In genomic region chr11:120188102-120188480, GRCm38 (mm10) we compare ENCODE assay signal across 8 mouse cellular contexts. TPM values are rescaled to one million over a fixed set of nuclear protein-coding genes. Genes with fewer than 3 reads are reported as not detected.
DNase-seq lines count a peak whose midpoint lies in the region; ATAC-seq and TF ChIP-seq lines count a peak whose summit lies in the region.

No protein-coding gene starts in this region.

- H3K9ac ChIP-seq in limb, embryonic 14.5 days (ENCODE audit: low read depth, low read length, severe bottlenecking) = peak overlapping the region; percentile 95
- H3K9ac ChIP-seq in neural tube, embryonic 11.5 days (ENCODE audit: low read length) = peak overlapping the region; percentile 99

- TF ChIP-seq POLR2A in limb, embryonic 14.5 days (IDR thresholded peaks at IDR 0.05; ENCODE audit: borderline replicate concordance, extremely low read depth, insufficient read depth, insufficient read length) = no peak

- under 1% methylated on average over 24 of the region's 24 CpGs for WGBS in limb, embryonic 14.5 days
- under 1% methylated on average over 24 of the region's 24 CpGs for WGBS in neural tube, embryonic 11.5 days

- H3K27me3 ChIP-seq in limb, embryonic 14.5 days (ENCODE audit: control insufficient read depth, insufficient read depth, low read length) = no peaks in the 10 kb centered on the region
- H3K27me3 ChIP-seq in neural tube, embryonic 11.5 days (ENCODE audit: control insufficient read depth, insufficient read depth, low read length) = no peaks in the 10 kb centered on the region

- peak overlapping the region; percentile 66 for H3K4me3 ChIP-seq in limb, embryonic 14.5 days (replicated peaks; ENCODE audit: low read length)
- H3K4me3 ChIP-seq in neural tube, embryonic 11.5 days (ENCODE audit: low read depth, low read length) = peak overlapping the region; percentile 82

- peaks cover 41% of the 10 kb centered on the region for H3K4me1 ChIP-seq in limb, embryonic 14.5 days (ENCODE audit: control insufficient read depth, insufficient read depth, low read length)
- H3K4me1 ChIP-seq in neural tube, embryonic 11.5 days (ENCODE audit: control insufficient read depth, insufficient read depth, low read length) = peaks cover 31% of the 10 kb centered on the region

- peak overlapping the region; percentile 95 for H3K4me2 ChIP-seq in limb, embryonic 14.5 days (replicated peaks; ENCODE audit: low read depth, low read length, severe bottlenecking)
- peak overlapping the region; percentile 99 for H3K4me2 ChIP-seq in neural tube, embryonic 11.5 days (ENCODE audit: low read depth)

- H3K36me3 ChIP-seq in limb, embryonic 14.5 days (ENCODE audit: control insufficient read depth, insufficient read depth, low read length) = peaks cover 23% of the 10 kb centered on the region
- no peaks in the 10 kb centered on the region for H3K36me3 ChIP-seq in neural tube, embryonic 11.5 days (ENCODE audit: control insufficient read depth, insufficient read depth, low read length)

- peak overlapping the region; percentile 95 for H3K27ac ChIP-seq in limb, embryonic 14.5 days (replicated peaks; ENCODE audit: low read depth, low read length)
- peak overlapping the region; percentile 99 for H3K27ac ChIP-seq in neural tube, embryonic 11.5 days (ENCODE audit: low read depth, low read length)

- DNase-seq in cerebellum, adult 11-12 months = peak; percentile 36
- peak; percentile 15 for DNase-seq in thymus, postnatal 0 days (ENCODE audit: low spot score)
- DNase-seq in thymus, postnatal 10 days (ENCODE audit: low spot score in 2 of 2) = no peak
- DNase-seq in heart, postnatal 4 days = peak; percentile 55
- no peak for DNase-seq in limb, embryonic 14.5 days (ENCODE audit: low spot score)
- peak; percentile 59 for DNase-seq in neural tube, embryonic 11.5 days (ENCODE audit: low spot score)

- ATAC-seq in cerebellum, adult (ENCODE audit: insufficient number of reproducible peaks, low FRiP score, low TSS enrichment) = no peak
- no peak for ATAC-seq in limb, embryonic 14.5 days (ENCODE audit: low FRiP score, low read depth)
- ATAC-seq in neural tube, embryonic 11.5 days (ENCODE audit: insufficient read depth, low FRiP score, low TSS enrichment) = no peak
- no peak for ATAC-seq in megakaryocyte progenitor cell, adult 5-6 weeks (replicated peaks; ENCODE audit: poor library complexity)

- H3K9me3 ChIP-seq in limb, embryonic 14.5 days (ENCODE audit: control insufficient read depth, low read length) = no peaks in the 10 kb centered on the region
- no peaks in the 10 kb centered on the region for H3K9me3 ChIP-seq in neural tube, embryonic 11.5 days (ENCODE audit: control insufficient read depth, low read length)

RNA-seq across cellular contexts. Expression of gene Slc38a10, which starts 36.9 kb away (rescaled TPM):
- polyA plus RNA-seq in thymus, postnatal 0 days (2015; fragmentation: Nextera tagmentation; extraction: Ambion mirVana) = 58.9 and 60.9 TPM in 2 replicates
- total RNA-seq in heart, postnatal 4 days (2021) = 100 to 1,000 TPM; 115 to 116 TPM
- 92.3 and 134 TPM in 2 replicates for polyA plus RNA-seq in limb, embryonic 14.5 days (2012; rRNA removed)
- polyA plus RNA-seq in limb, embryonic 14.5 days (2014; fragmentation: Nextera tagmentation; extraction: Ambion mirVana) = 71.9 and 76.1 TPM in 2 replicates
- 74.2 and 79.1 TPM in 2 replicates for polyA plus RNA-seq in neural tube, embryonic 11.5 days (2014; fragmentation: Nextera tagmentation; extraction: Ambion mirVana)
- total RNA-seq in megakaryocyte progenitor cell, adult 5-6 weeks (2015) = 31.6 and 33.3 TPM in 2 replicates
- 40.2 and 41.2 TPM in 2 replicates for total RNA-seq in megakaryocyte progenitor cell, adult 5-6 weeks (2017)

RNA-seq across cellular contexts. Expression of gene Bahcc1, which starts 44.7 kb away (rescaled TPM):
- polyA plus RNA-seq in thymus, postnatal 0 days (2015; fragmentation: Nextera tagmentation; extraction: Ambion mirVana) = 3.3 and 4.6 TPM in 2 replicates
- 10 to 100 TPM; 14.1 to 16.5 TPM for total RNA-seq in heart, postnatal 4 days (2021)
- 22.9 and 28.3 TPM in 2 replicates for polyA plus RNA-seq in limb, embryonic 14.5 days (2012; rRNA removed)
- polyA plus RNA-seq in limb, embryonic 14.5 days (2014; fragmentation: Nextera tagmentation; extraction: Ambion mirVana) = 14.0 and 14.9 TPM in 2 replicates
- polyA plus RNA-seq in neural tube, embryonic 11.5 days (2014; fragmentation: Nextera tagmentation; extraction: Ambion mirVana) = 19.7 and 22.7 TPM in 2 replicates
- total RNA-seq in megakaryocyte progenitor cell, adult 5-6 weeks (2015) = 12.1 and 17.2 TPM in 2 replicates
- total RNA-seq in megakaryocyte progenitor cell, adult 5-6 weeks (2017) = 3.9 and 5.4 TPM in 2 replicates

Comparison
In these comparisons a context has a peak if more than half of its experiments do, and no peak if none do; other contexts are left out.
1. DNase-seq: peak in cerebellum, adult 11-12 months (single experiment), thymus, postnatal 0 days (single experiment), heart, postnatal 4 days (single experiment) and neural tube, embryonic 11.5 days (single experiment); none in thymus, postnatal 10 days (0 of 2) and limb, embryonic 14.5 days (single experiment).